Mouse (Mus musculus) spleen, postnatal 4 days (tissue): ENCODE data around the gene Trim69.
"Not testable (repeated sequence)": the region's sequence is repeated elsewhere in the genome, so short reads cannot be mapped to it uniquely, and the experiment has no call there.

ENCODE experiments used
- DNase-seq, 2 experiments: peaks; one replicate each; pipeline ENCODE4 v3.0.0; 2022; ENCODE audit warnings: low spot score in 2 of 2

Trim69 gene

GRCm38 (mm10) chr2:122210534-122211228 is 50.2 kb downstream of the Trim69 start:
- DNase-seq = no peak

- DNase-seq = not testable (repeated sequence)
Measured at GRCm38 (mm10) chr2:122217075-122217474, 56.6 kb downstream of the Trim69 start.

- DNase-seq = no peak
Measured at GRCm38 (mm10) chr2:122218234-122218633, 57.7 kb downstream of the Trim69 start.

GRCm38 (mm10) chr2:122221378-122221777 is 60.9 kb downstream of the Trim69 start:
- DNase-seq = no peak

GRCm38 (mm10) chr2:122221798-122222197 is 61.3 kb downstream of the Trim69 start:
- no peak for DNase-seq

- DNase-seq = no peak
Measured at GRCm38 (mm10) chr2:122222272-122222671, 61.8 kb downstream of the Trim69 start.

GRCm38 (mm10) chr2:122223654-122224053 is 63.2 kb downstream of the Trim69 start:
- no peak for DNase-seq
